Mouse (Mus musculus) CD8-positive naive resting alpha-beta T cell, adult 2 months (primary cell): Measurements from ENCODE around the gene Mbnl2.

Experiments used
- DNase-seq, 2 experiments: peaks; one replicate each; pipeline ENCODE4 v3.0.0; 2022; ENCODE audit warnings: low read depth in 2 of 2, low spot score in 2 of 2

Gene Mbnl2

DNA sequence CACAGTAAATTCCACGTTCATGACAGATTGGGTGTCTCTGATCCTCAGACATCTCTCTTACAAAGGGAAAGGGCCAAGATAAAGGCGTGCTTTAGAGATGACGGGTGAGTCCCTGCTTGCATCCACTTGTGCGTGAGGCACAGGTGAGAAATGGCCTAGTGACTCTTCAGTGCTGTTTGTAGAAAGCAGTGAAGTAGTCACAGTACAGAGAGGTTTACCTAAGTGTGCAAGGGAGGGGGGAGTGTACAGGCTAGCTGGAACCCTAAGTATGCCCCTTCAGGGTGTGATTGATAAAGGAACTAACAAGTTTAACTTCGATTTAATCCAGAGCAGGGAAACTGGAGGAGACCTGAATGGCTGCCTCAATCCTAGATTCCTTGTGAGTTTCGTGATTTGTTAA lies 130.8 kb downstream of the Mbnl2 start:
- no peak for DNase-seq

DNA sequence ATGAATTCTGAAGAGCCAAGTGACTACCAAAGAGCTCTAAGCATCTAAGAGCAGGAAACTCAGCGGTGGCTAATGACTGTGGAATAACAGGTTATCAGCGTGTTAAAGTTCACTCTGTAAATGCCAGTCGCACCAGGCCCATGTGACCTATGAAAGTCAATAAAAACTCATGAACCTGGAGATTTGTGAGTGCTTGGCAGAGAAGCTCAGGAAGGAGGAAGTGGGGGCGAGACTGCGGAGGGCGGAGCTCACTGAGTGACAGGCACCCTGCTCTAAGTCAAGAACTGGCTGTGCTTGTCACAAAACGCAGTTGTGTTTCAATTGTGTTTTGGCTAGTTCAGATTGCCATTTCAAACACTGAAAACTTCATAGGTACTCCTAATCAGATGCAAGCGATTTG lies 131.4 kb downstream of the Mbnl2 start:
- DNase-seq, result peak; percentile 10 to 12

DNA sequence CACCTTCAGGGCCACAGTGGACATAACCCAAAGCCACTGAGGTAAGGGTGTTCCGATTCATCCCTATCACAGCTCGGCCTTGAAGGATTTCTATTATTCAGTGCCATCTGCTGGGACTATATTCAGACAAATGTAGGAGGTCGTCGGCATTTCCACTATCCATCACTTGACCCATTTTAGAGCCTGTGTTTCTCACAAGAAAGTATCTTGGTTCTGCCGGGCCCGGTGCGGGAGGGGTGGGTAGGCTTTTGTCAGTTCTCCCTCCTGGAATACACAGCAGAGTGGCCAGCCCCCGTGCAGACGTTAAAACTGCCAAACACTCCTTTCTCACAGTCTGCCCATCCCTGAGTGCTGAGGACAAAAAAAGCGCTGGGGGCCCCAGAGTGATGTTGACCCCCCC lies 134.4 kb downstream of the Mbnl2 start:
- no peak for DNase-seq

- no peak for DNase-seq
These were observed 141.4 kb downstream of the Mbnl2 start for GRCm38 (mm10) chr14:120416886-120417285.

- no peak for DNase-seq
These were observed 143.5 kb downstream of the Mbnl2 start for GRCm38 (mm10) chr14:120418964-120419363.

- DNase-seq, result no peak
These were observed 153.0 kb downstream of the Mbnl2 start for GRCm38 (mm10) chr14:120428497-120428896.

GRCm38 (mm10) chr14:120432773-120433172 lies 157.3 kb downstream of the Mbnl2 start:
- peak in 1 of 2 experiments; percentile 7 for DNase-seq

- DNase-seq, result no peak
These were observed 158.5 kb downstream of the Mbnl2 start for GRCm38 (mm10) chr14:120433931-120434398.

DNA sequence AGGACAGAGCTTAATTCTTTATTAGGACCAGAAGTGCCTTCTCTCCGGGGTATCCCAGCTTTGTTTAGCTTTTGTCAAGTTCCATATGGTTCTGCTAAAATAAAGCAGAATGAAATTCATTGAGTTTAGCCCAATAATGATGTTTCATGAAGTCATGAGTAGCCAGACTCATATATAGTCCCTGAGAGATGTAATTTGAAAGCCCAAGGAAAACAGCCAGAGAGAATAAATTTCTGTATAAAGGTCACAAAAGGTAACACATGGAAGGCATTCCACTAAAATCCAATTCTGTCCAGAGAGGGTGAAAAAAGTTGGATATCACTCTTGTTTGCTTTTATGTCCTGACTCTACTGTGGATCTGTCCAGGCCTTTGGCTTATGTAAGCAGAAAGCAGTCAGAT lies 159.4 kb downstream of the Mbnl2 start:
- DNase-seq, result no peak

DNA sequence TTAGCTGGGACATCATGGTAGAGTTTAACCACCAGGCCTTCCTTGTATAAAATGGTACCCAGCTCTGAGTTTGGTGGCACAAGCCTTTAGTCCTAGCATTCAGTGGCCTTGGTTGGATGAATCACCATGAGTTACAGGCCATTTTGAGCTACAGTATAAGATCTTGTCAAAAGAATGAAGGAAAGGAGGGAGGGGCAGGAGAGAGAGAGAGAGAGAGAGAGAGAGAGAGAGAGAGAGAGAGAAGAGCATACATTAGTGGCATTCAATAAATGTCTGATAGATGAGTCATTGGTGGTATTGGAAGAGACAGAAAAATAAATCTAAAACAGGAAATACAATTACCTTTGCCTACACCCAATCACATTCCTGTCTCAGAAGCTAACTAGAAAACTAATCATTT lies 165.2 kb downstream of the Mbnl2 start:
- no peak for DNase-seq

DNA sequence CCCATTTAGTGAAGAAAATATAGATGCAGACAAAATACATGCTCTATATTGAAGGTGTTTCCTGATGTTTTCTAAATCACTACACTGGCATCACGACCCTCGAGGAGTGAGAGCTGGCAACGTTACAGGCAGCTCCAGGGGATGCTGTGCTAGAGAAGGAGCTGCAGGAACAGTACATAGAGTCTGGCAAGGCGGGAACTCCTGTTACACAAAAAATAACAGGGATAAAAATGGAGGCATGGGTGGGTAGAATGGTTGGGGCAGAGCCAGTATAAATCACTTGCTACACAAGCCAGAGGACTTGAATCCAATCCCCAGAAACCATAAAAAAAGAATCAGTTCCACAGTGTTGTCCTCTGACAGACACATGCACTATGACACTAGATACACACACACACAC lies 165.8 kb downstream of the Mbnl2 start:
- no peak for DNase-seq

- no peak for DNase-seq
These were observed 166.4 kb downstream of the Mbnl2 start for GRCm38 (mm10) chr14:120441836-120442235.

- DNase-seq, result no peak
These were observed 178.8 kb downstream of the Mbnl2 start for GRCm38 (mm10) chr14:120454221-120454620.

- no peak for DNase-seq
These were observed 188.7 kb downstream of the Mbnl2 start for GRCm38 (mm10) chr14:120463938-120464727.

- DNase-seq, result no peak
These were observed 191.3 kb downstream of the Mbnl2 start for GRCm38 (mm10) chr14:120466816-120467215.

GRCm38 (mm10) chr14:120469126-120469790 lies 193.8 kb downstream of the Mbnl2 start:
- no peak for DNase-seq

DNA sequence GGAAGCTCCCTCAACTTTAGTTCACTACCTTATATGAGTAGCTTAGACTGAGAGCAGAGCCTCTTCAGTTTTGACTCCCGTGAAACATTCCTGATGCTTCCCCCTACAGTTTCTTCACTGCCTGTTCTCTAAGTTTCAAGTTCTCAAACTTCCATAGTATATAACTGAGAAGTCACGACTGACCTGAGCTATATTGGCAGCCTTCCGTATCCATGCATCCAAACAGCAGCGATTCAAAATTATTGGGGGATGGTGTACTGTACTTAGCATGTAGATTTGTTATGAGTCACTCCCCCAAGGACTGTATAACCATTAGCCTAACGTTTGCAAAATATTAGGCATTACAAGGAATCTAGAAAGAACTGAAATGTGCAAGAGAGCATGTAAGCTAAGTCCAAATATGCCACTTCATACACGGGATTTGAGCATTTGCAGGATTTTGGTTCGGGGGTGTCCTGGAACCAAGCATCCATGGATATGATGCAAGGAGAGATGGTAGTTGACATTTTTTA lies 200.8 kb downstream of the Mbnl2 start:
- DNase-seq, result no peak

GRCm38 (mm10) chr14:120477288-120477981 lies 202.0 kb downstream of the Mbnl2 start:
- peak; percentile 98 for DNase-seq

- peak; percentile 94 to 96 for DNase-seq
These were observed 202.6 kb downstream of the Mbnl2 start, which contains the start of gene Rap2a for GRCm38 (mm10) chr14:120477982-120478568. Gene Rap2a (plus strand): TSS chr14:120478444.

- DNase-seq, result peak; percentile 37 to 39
These were observed 203.3 kb downstream of the Mbnl2 start for GRCm38 (mm10) chr14:120478641-120479341.
